Mouse (Mus musculus): ENCODE data around the gene Nkx6-1. TPM values are rescaled to one million over a fixed set of nuclear protein-coding genes. Genes with fewer than 3 reads are reported as not detected.

The Nkx6-1 gene
- total RNA-seq (2023) = not detected

GRCm38 (mm10) chr5:101664945-101665615, at the start of gene Nkx6-1:
Nkx6-1 (minus strand) TSS chr5:101664996.

Other genes with a start within 250 kb of the Nkx6-1 start
- 1 to 10 TPM; 3.3 to 3.8 TPM for gene Cds1, start 100.1 kb upstream of the Nkx6-1 start, total RNA-seq (2023)

Measured in neutrophil, adult 83 days (primary cell).